Comparison of ENCODE assay signal across 39 mouse cellular contexts in the genomic region with DNA sequence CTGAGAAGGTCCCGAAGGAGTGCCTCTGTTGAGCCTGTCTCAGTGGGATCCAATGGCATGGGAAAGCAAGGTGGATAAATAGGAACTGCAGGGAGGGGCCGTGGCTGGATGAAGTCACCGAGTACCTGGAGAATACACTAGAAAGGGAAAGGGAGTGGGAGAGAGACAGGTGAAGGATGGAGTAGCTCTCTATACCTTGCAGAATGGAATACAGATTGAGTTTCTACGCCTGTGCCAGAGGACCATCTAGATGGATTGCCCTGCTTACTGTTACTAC. TPM values are rescaled to one million over a fixed set of nuclear protein-coding genes. Genes with fewer than 3 reads are reported as not detected.
DNase-seq lines count a peak whose midpoint lies in the region; ATAC-seq and TF ChIP-seq lines count a peak whose summit lies in the region.
"Had no signal": no experiment of that assay in that cellular context is flagged by ENCODE, and none has a peak within 500 bp of the region (broad histone marks: within the 10 kb centered on the region; RNA-seq: fewer than 3 reads in every experiment).

No protein-coding gene starts in this region.

- H3K79me2 ChIP-seq in myocyte (ENCODE audit: control insufficient read depth, insufficient read depth), result no peaks in the 10 kb centered on the region

- no peaks in the 10 kb centered on the region for H3K4me1 ChIP-seq in embryonic facial prominence, embryonic 14.5 days (ENCODE audit: control insufficient read depth, insufficient read depth, low read length)
- no peaks in the 10 kb centered on the region for H3K4me1 ChIP-seq in embryonic facial prominence, embryonic 10.5 days
- no peaks in the 10 kb centered on the region for H3K4me1 ChIP-seq in stomach, postnatal 0 days (replicated peaks; ENCODE audit: control insufficient read depth, insufficient read depth)
- H3K4me1 ChIP-seq: heart, embryonic 15.5 days; hindbrain, embryonic 12.5 days; neural tube, embryonic 13.5 days had no signal

- H3K4me2 ChIP-seq in embryonic facial prominence, embryonic 14.5 days (ENCODE audit: low read depth, low read length), result no peak overlapping the region
- peak overlapping the region; percentile 22 for H3K4me2 ChIP-seq in myocyte (ENCODE audit: low read depth)
- no peak overlapping the region for H3K4me2 ChIP-seq in stomach, postnatal 0 days (replicated peaks; ENCODE audit: low read depth)
- H3K4me2 ChIP-seq: heart, embryonic 15.5 days; hindbrain, embryonic 12.5 days; midbrain, embryonic 15.5 days; neural tube, embryonic 13.5 days had no signal

- no peak for TF ChIP-seq POLR2A in myocyte (IDR thresholded peaks at IDR 0.05; ENCODE audit: insufficient read length, low read depth)

- DNase-seq in embryonic facial prominence, embryonic 14.5 days (ENCODE audit: low spot score), result no peak
- DNase-seq in embryonic facial prominence, embryonic 10.5 days (ENCODE audit: low spot score), result no peak
- DNase-seq in layer of hippocampus, adult 2 months (ENCODE audit: low spot score in 2 of 2), result no peak
- no peak for DNase-seq in layer of hippocampus, postnatal 36 days
- peak; percentile 55 for DNase-seq in stomach, postnatal 0 days (ENCODE audit: low spot score)
- no peak for DNase-seq in kidney, adult 8-10 months
- DNase-seq in thymus, postnatal 14 days, result no peak
- DNase-seq: adrenal gland, adult 2 months; adrenal gland, postnatal 36 days; cerebellum, adult 18-20 months; cerebellum, postnatal 25 days; gastrocnemius, postnatal 10 days; heart, postnatal 36 days; kidney, adult 9 months; kidney, postnatal 10 days; layer of hippocampus, adult 9-11 months; liver; lung, adult 2 months; lung, postnatal 10 days; right cerebral cortex, postnatal 25 days; spleen, adult 18-20 months; thymus, postnatal 25 days had no signal

- no peak for TF ChIP-seq CTCF in layer of hippocampus, adult 2 months (conservative IDR thresholded peaks at IDR 0.05)
- no peak for TF ChIP-seq CTCF in stomach, postnatal 0 days (IDR thresholded peaks at IDR 0.05; ENCODE audit: low read depth)

- no peaks in the 10 kb centered on the region for H3K36me3 ChIP-seq in embryonic facial prominence, embryonic 14.5 days (ENCODE audit: control insufficient read depth, insufficient read depth, low read length)
- no peaks in the 10 kb centered on the region for H3K36me3 ChIP-seq in embryonic facial prominence, embryonic 10.5 days (replicated peaks)
- H3K36me3 ChIP-seq in myocyte (ENCODE audit: control insufficient read depth, insufficient read depth), result no peaks in the 10 kb centered on the region
- H3K36me3 ChIP-seq in stomach, postnatal 0 days (ENCODE audit: control insufficient read depth, insufficient read depth, low read length), result no peaks in the 10 kb centered on the region
- H3K36me3 ChIP-seq: heart, embryonic 15.5 days; hindbrain, embryonic 12.5 days; midbrain, embryonic 15.5 days; neural tube, embryonic 13.5 days had no signal

- no peak overlapping the region for H3ac ChIP-seq in myocyte (ENCODE audit: control insufficient read depth, insufficient read length)

- 74% methylated on average over 4 of the region's 4 CpGs for WGBS in embryonic facial prominence, embryonic 14.5 days
- 85% methylated on average over 4 of the region's 4 CpGs for WGBS in embryonic facial prominence, embryonic 10.5 days
- 70% methylated on average over 4 of the region's 4 CpGs for WGBS in stomach, postnatal 0 days

- H3K27ac ChIP-seq in embryonic facial prominence, embryonic 14.5 days (replicated peaks; ENCODE audit: low read depth, low read length), result no peak overlapping the region
- no peak overlapping the region for H3K27ac ChIP-seq in embryonic facial prominence, embryonic 10.5 days (replicated peaks)
- H3K27ac ChIP-seq in layer of hippocampus, adult 2 months, result peak overlapping the region; percentile 56; the same call in 1 of the 2 replicates
- H3K27ac ChIP-seq in stomach, postnatal 0 days (replicated peaks), result peak overlapping the region; percentile 81
- H3K27ac ChIP-seq: heart, embryonic 15.5 days; hindbrain, embryonic 12.5 days; liver, embryonic 14.5 days; macrophage; neural tube, embryonic 13.5 days had no signal

- no peaks in the 10 kb centered on the region for H3K9me3 ChIP-seq in embryonic facial prominence, embryonic 14.5 days (ENCODE audit: control insufficient read depth, low read length)
- no peaks in the 10 kb centered on the region for H3K9me3 ChIP-seq in embryonic facial prominence, embryonic 10.5 days
- no peaks in the 10 kb centered on the region for H3K9me3 ChIP-seq in stomach, postnatal 0 days (ENCODE audit: control insufficient read depth, low read length)
- H3K9me3 ChIP-seq: heart, embryonic 15.5 days; hindbrain, embryonic 12.5 days; midbrain, embryonic 15.5 days; neural tube, embryonic 13.5 days had no signal

- H3K9ac ChIP-seq in embryonic facial prominence, embryonic 14.5 days (ENCODE audit: low read depth, low read length), result no peak overlapping the region
- H3K9ac ChIP-seq in stomach, postnatal 0 days (ENCODE audit: low read length), result 0 out of 2 replicates have a peak overlapping the region, but pooled peaks have one; percentile 27
- H3K9ac ChIP-seq: heart, embryonic 15.5 days; hindbrain, embryonic 12.5 days; liver, embryonic 14.5 days; midbrain, embryonic 15.5 days; neural tube, embryonic 13.5 days had no signal

- no peak for TF ChIP-seq EP300 in stomach, postnatal 0 days (optimal IDR thresholded peaks at IDR 0.05)

- H3K4me3 ChIP-seq in embryonic facial prominence, embryonic 14.5 days (ENCODE audit: low read depth, low read length), result no peak overlapping the region
- H3K4me3 ChIP-seq in embryonic facial prominence, embryonic 10.5 days, result no peak overlapping the region
- no peak overlapping the region for H3K4me3 ChIP-seq in layer of hippocampus, adult 2 months
- no peak overlapping the region for H3K4me3 ChIP-seq in myocyte
- no peak overlapping the region for H3K4me3 ChIP-seq in stomach, postnatal 0 days (ENCODE audit: low read depth, low read length)
- H3K4me3 ChIP-seq: heart, embryonic 15.5 days; hindbrain, embryonic 12.5 days; midbrain, embryonic 15.5 days; neural tube, embryonic 13.5 days had no signal

- peak; percentile 18; the same call in 1 of the 2 replicates for ATAC-seq in embryonic facial prominence, embryonic 14.5 days (ENCODE audit: low read depth)
- peak; percentile 73 for ATAC-seq in stomach, postnatal 0 days (ENCODE audit: low FRiP score, low TSS enrichment)
- ATAC-seq: activated CD4-positive, CD25-positive, alpha-beta regulatory T cell, adult 4 months had no signal

- H3K27me3 ChIP-seq in embryonic facial prominence, embryonic 14.5 days (replicated peaks; ENCODE audit: control insufficient read depth, insufficient read depth, low read length), result no peaks in the 10 kb centered on the region
- H3K27me3 ChIP-seq in embryonic facial prominence, embryonic 10.5 days (replicated peaks; ENCODE audit: low read depth, poor library complexity, severe bottlenecking), result no peaks in the 10 kb centered on the region
- H3K27me3 ChIP-seq in myocyte (ENCODE audit: control insufficient read depth, insufficient read depth, insufficient read length), result no peaks in the 10 kb centered on the region
- H3K27me3 ChIP-seq in stomach, postnatal 0 days (ENCODE audit: control insufficient read depth, insufficient read depth, low read length), result no peaks in the 10 kb centered on the region
- H3K27me3 ChIP-seq: CH12.LX; heart, embryonic 15.5 days; hindbrain, embryonic 12.5 days; midbrain, embryonic 15.5 days; neural tube, embryonic 13.5 days had no signal

TF ChIP-seq in myocyte, 11 proteins besides CTCF, POLR2A, EP300 and RAD21:
- TF ChIP-seq USF1 (IDR thresholded peaks at IDR 0.05; ENCODE audit: low read depth), result no peak
- no peak for TF ChIP-seq SRF (IDR thresholded peaks at IDR 0.05; ENCODE audit: control insufficient read depth, insufficient read length, low read depth)
- peak in 1 of 3 experiments; percentile 24 for TF ChIP-seq MYOG (IDR thresholded peaks at IDR 0.05; ENCODE audit: control insufficient read depth in 1 of 3, insufficient read depth in 1 of 3, insufficient read length in 2 of 3, low read depth in 2 of 3)
- TF ChIP-seq MAX (IDR thresholded peaks at IDR 0.05; ENCODE audit: low read depth), result no peak
- no peak for TF ChIP-seq REST (IDR thresholded peaks at IDR 0.05; ENCODE audit: insufficient read depth, insufficient read length)
- TF ChIP-seq E2F4 (IDR thresholded peaks at IDR 0.05; ENCODE audit: insufficient read depth), result no peak
- TF ChIP-seq TCF3 (IDR thresholded peaks at IDR 0.05; ENCODE audit: insufficient read length, low read depth), result no peak

RNA-seq across cellular contexts. Expression of a gene that starts 13.0 kb away (rescaled TPM):
- polyA plus RNA-seq in embryonic facial prominence, embryonic 14.5 days (2014; fragmentation: Nextera tagmentation; extraction: Ambion mirVana), result 47.9 and 48.1 TPM in 2 replicates
- 17.4 and 19.4 TPM in 2 replicates for polyA plus RNA-seq in embryonic facial prominence, embryonic 10.5 days (2016; fragmentation: Nextera tagmentation; extraction: Ambion mirVana)
- 10 to 100 TPM; 53.8 to 54.8 TPM for total RNA-seq in layer of hippocampus, adult 2 months (2021)
- 10 to 100 TPM; 48.7 to 50.2 TPM for total RNA-seq in layer of hippocampus, postnatal 36 days (2021)
- polyA plus RNA-seq in myocyte (2012; fragmentation: generic; extraction: Trizol), result 82.9 TPM
- polyA plus RNA-seq in stomach, postnatal 0 days (2015; fragmentation: Nextera tagmentation; extraction: Ambion mirVana), result 56.9 and 57.2 TPM in 2 replicates

RNA-seq across cellular contexts. Expression of a gene that starts 13.6 kb away (rescaled TPM):
- not detected in 2 replicates for polyA plus RNA-seq in embryonic facial prominence, embryonic 14.5 days (2014; fragmentation: Nextera tagmentation; extraction: Ambion mirVana)
- polyA plus RNA-seq in embryonic facial prominence, embryonic 10.5 days (2016; fragmentation: Nextera tagmentation; extraction: Ambion mirVana), result not detected in 2 replicates
- total RNA-seq in layer of hippocampus, adult 2 months (2021), result not detected
- not detected for total RNA-seq in layer of hippocampus, postnatal 36 days (2021)
- polyA plus RNA-seq in myocyte (2012; fragmentation: generic; extraction: Trizol), result 0.37 TPM
- 0.38 TPM in 1 of 2 replicates, not detected in the other for polyA plus RNA-seq in stomach, postnatal 0 days (2015; fragmentation: Nextera tagmentation; extraction: Ambion mirVana)
- total RNA-seq: adrenal gland, adult 2 months; adrenal gland, postnatal 36 days; CH12.LX; ES-E14; gastrocnemius, postnatal 10 days; heart, postnatal 36 days; left cerebral cortex, adult 18-20 months; left cerebral cortex, postnatal 14 days had no signal
- polyA plus RNA-seq: activated CD4-positive, CD25-positive, alpha-beta regulatory T cell, adult 4 months; adrenal gland, adult 2 months; brain, embryonic 14.5 days; embryonic facial prominence, embryonic 11.5 days; gonadal fat pad, adult 2 months; heart, embryonic 15.5 days; hindbrain, embryonic 12.5 days; large intestine, adult 2 months; limb, embryonic 11.5 days; liver, embryonic 14.5 days; lung, adult 2 months; macrophage; midbrain, embryonic 15.5 days; neural tube, embryonic 13.5 days had no signal

Comparison
In these comparisons a context has a peak if more than half of its experiments do, and no peak if none do; other contexts are left out.
1. H3K27ac ChIP-seq: peak in layer of hippocampus, adult 2 months (single experiment) and stomach, postnatal 0 days (single experiment); none in embryonic facial prominence, embryonic 14.5 days (single experiment) and embryonic facial prominence, embryonic 10.5 days (single experiment).